Mouse (Mus musculus) thymus, postnatal 4 days (tissue): ENCODE measurements around the gene Slc4a8.

Experiments
- DNase-seq: peaks from one replicate; pipeline ENCODE4 v3.0.0; 2021

Slc4a8 gene

DNA sequence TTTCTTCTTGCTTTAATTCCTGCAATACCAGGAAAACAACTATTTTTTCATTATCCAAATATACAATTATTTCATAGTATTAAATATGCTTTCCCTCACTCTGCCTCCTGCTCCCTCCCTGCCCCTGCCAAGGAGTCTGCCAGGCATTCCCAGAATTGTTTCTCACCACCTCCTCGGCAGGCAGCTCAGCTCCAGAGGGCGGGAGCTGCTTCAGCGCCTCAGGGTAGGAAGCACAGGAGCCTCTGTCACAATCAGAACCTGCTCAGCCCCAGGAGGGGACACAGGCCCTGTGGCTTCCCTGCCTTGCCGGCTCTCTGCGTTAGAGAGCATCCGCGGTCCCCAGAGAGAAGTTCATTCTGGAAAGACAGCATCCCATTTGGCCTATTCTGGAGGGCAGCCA is 71.2 kb downstream of the Slc4a8 start:
- no peak for DNase-seq

DNA sequence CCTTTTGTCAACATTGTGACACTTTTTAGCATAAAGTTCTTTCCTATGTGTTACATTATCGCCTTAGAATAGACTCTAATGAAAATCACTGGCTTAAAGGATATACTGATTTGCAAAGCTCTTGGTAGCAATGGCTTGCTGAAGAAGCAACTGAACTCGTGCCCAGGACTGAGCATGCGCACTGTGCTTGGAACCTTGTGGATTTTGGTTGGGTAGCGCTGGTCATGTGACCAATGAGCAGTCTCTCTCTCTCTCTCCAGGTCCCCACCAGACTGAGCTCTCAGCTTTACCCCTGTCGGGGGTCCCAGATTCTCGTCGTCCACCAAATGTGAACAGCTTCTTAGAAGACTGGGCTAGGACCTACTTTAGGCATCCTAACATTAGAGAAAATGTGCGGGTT is 75.2 kb downstream of the Slc4a8 start:
- no peak for DNase-seq

DNA sequence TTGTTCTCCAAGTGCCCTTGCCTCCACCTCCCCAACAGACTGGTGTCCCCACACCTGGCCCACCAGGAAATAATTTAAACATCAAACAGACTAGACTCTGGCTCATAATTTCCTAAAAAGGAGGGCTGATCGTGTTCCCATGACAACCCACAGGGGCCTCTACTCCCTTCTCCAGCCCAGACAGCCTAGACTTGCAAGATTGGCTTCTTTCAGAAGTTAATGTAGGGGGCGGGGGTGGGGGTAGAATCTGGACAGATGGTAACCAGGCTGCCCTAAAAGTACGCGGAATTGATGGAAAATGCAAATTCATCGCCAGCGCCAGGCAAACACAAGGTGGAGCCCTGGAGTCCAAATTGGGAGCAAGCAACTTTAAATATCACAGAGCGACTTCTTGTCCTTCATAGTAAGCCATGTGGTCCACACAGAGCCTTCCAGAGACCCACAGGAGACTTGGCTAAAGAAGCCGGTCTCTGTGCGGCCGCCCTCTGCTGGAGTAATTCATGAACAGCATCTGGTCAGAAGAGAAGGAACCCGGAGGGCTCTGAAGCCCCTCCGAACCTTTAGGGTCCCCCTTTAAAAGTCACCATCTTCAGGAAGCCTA is 77.2 kb downstream of the Slc4a8 start:
- peak; percentile 67 for DNase-seq

DNA sequence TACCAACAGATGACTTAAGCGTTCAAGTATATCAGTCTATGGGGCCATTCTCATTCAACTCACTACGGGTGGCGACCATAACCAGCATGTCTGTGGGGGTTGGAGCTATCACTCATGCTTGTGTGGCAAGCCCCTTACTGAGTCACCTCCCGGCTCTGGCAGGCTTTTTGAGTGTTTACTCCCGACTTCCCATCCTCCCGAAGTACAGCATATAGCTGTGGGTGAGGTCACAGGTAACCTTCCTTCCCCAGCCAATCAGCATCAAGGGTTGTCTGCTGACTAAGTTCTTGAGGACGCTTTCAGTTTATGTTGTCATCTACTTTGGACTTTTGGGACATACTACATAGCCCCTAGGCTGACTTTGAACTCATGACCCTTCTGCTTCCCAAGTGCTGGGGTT is 82.8 kb downstream of the Slc4a8 start:
- DNase-seq, result peak; percentile 33

DNA sequence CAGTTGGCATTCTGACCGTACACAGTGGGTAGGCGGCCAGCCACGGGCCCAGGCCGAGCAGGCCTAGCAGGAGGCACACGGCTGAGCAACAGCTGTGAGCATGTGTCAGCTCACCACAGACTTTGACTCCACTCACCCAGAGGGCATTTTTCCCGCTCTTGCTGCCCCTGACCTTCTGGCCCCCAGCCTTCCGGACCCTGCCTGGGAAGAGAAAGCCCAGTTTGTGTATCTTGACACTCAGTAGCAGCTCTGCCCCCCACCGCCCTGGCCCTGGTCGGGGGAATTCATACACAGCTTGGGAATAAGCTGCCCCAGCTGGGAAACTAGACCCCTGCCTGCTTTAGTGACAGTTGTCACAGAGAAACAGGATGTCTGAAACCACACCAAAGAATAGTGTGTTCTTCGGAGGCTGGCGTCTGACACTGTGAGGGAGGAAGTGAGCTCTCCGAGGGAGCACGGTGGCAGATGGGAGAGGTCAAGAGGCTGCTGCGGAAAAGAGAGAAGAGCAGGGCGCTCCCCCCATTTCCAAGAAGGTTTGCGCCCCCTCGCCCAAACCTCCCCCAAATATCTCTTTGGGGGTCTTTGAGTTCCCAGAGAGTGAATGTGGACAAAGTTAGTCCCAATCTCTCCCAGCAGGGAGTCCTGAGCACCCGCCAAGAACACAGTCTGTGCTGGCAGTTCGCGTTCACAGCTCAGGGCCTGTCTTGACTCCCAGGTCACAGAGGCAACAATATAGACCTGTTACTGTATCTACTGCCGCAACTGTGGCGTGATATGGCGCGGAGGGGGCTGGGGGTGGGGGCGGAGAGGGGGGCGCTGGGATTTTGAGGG is 83.7 kb downstream of the Slc4a8 start:
- DNase-seq, result peak; percentile 74

DNA sequence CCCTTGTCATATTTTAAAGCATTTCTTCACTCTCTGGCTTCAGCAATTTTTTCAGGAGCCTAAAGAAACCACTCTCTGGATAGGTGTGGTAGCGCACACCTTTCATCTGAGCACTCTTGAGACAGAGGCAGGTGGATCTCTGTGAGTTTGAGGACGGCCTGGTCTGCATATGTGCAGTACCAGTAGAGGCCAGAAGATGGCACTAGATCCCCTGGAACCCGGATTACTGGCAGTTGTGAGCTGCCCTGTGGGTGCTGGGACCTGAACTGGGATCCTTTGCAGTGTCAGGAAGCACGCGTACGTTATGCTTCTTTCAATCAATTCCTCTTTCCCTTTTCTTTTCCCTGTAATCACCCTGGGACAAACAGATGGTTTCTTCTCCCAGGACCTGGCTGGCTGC is 85.6 kb downstream of the Slc4a8 start:
- DNase-seq, result peak; percentile 36

DNA sequence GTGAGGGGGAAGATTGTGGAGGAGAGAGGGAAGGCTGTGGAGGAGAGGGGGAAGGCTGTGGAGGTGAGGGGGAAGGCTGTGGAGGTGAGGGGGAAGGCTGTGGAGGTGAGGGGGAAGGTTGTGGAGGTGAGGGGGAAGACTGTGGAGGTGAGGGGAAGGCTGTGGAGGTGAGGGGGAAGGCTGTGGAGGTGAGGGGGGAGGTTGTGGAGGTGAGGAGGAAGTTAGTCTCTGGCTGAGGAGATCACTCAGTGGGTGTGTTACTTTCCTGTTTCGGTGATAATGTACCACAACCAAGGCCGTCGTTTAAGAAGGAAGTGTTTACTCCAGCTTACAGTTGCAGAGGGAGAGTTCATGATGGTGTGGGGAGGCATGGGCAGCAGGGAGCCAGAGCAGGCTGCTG is 96.0 kb downstream of the Slc4a8 start:
- DNase-seq, result no peak

DNA sequence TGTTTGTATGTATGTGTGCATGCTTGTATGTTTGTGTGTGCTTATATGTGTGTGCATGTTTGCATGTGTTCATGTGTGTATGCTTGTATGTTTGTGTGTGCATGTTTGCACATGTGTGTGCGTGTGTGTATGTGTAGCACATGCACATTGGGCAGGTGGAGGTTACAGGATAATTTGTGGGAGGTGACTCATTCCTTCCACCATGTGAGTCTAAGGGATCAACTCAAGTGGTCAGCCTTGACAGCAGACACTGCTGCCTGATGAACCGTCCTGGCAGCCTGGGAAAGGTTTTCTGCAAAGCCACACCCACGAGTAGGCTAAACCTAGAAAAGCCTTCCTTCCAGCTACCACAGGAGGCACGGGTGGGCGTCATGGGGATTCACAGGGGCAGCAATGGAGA is 99.3 kb downstream of the Slc4a8 start:
- no peak for DNase-seq

DNA sequence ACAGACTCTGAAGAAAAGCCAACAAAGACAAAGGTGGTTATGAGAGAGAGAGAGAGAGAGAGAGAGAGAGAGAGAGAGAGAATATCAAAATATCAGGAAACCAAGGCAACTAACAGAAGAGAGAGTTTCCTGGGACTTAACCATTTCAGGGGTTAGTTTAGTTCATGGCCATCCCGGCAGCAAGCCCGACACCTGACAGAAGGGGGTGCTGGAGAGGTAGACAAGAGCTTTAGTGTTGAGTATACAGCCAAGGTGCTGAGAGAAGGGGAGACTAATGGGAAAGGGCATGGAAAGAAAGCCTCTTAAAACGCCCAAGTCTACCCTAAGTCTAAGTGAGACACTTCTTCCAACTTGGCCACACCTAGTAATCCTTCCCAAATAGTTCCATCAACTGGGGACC is 104.0 kb downstream of the Slc4a8 start:
- DNase-seq, result peak; percentile 29

DNA sequence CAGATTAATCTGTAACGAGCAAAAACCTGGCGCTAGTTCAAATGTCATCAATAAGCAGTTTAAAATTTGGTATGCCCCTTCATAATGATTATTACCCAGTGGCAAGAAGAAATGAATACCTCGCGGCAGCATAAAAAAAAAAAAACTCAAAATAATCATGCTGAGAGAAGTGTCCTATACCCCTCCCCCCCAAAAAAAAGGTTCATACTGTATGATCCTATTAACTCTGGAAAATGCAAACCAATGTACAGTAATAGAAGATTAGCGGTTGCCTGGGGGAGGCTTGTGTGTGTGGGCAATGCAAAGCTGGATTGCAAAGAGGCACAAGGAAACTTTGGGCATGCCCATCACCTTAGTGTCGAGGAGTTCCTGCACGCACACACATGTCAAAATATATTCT is 108.0 kb downstream of the Slc4a8 start, which contains the start of gene Scn8a:
Scn8a (plus strand) TSS at position 301 of the 400 bp plus-strand sequence.
- DNase-seq, result no peak

DNA sequence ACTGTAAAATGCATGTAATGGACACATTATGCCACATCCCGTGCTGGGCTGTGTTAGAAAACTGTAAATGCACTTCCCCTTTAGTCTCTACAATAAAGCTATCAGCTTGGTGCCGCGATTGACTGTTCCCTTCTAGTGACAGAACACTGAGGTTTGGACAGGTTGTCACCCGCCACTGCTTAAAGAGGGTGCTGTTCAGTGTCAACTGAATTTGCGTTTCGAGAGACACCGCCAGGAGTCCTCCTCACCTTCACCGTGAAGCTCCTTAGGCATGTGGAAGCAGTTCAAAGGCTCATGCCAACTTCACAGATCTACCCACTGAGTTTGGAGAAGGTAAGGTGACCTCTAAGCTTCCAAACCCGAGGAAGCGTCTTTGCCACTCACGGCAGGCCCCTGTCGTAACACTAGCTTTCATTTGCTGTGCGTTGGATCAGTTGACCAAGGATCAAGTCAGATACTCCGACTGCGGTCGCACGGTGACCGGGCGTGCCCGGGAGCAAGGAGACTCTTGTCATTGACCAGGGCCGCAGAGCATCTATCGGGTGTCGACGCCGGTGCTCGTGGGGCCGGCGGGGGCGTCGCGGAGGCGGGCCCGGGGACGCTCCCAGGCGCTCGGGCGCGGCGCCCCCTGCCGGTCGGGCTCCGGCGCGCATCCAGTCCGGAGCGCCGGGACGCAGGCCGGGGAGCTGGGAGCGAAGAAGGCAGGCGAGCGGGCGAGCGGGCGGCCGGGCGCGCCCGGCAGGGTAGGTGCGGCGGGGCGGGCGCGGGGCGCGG is 108.6 kb downstream of the Slc4a8 start:
- DNase-seq, result peak; percentile 79

DNA sequence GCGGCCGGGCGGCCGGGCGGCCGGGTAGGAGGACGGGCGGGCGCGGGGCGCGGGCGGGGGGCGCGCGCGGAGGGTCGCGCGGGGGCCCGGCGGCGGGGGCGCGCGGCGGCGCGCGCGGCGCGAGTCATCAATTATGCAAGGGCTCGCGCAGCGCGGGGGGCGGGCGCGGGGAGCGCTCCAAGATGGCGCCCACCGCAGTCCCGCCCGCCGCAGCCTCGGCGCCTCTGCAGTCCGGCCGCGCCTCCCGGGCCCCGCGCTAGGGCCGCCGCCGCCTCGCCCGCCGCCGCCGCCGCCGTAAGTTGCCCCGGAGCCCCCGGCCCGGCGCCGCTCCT is 109.2 kb downstream of the Slc4a8 start:
- DNase-seq, result peak; percentile 54

DNA sequence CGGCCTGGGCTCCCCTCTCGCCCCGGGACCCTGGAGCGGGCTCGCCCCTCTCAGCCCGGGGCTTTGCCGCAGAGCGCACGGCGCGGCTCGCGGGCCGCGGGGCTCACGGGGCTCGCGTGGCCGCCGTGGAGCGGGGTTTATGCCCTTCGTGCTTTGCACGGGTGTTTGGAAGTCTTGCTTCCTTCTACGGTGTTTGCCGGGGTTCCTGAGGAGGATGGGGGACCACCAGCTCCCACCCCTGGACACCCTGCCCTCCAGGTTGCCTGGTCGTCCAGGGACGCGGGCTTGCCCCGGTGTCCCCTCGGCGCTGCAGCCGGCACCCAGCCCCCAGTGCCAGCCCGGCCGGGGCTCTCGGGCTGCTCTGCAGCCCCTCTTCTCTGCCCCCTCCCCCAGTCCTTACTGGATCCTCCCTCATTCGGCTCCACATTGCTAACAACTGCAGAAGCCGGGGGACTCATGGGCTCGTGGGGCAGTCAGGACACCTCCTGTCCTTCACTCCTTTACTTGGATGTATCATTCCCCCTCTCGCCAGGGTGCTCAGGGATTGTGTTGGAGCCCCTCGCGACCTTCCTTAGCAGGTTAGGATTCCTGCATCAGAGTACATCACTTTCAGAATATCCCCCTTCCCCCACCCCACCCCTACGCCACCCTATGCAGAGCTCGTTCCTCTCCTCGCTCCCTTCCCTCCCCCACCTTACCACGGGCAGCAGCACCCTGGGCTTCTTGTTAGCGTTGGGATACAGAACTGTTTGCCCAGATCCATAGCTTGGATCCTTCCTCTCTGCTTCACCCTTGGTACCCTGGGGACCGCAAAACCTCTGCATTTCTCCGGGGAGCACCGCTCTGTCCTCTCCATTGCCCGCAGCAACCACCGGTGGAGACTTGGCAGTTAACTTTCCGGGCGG is 109.8 kb downstream of the Slc4a8 start:
- DNase-seq, result peak; percentile 16

DNA sequence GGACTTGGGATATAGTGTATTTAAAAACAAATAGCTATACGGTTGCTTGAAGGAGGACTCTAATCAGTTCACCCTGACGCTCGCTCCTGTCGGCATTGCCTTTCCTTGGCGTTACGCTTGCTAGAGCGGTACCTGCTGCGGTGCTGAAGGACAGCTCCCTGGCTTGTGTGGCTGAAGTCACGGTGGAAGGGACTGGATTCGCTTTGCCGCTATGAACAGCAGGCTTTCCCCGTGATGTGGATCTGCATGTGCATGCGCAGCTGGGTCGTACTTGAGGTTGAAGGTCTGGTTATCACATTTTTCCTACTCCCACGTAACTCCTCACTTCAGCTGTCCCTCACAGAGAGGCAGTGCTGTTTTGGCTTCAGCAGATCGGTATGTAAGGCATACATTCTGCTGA is 111.6 kb downstream of the Slc4a8 start:
- DNase-seq, result peak; percentile 85
